20 mouse cellular contexts compared by ENCODE assay signal in genomic region chr1:127171361-127171760, GRCm38 (mm10).
"Had no signal": no experiment of that assay in that cellular context is flagged by ENCODE, and none has a peak within 500 bp of the region (broad histone marks: within the 10 kb centered on the region; RNA-seq: fewer than 3 reads in every experiment).

No protein-coding gene starts in this region.

- H3K9ac ChIP-seq: limb, embryonic 13.5 days; liver, embryonic 12.5 days; liver, embryonic 15.5 days; lung, embryonic 15.5 days; midbrain, embryonic 12.5 days; midbrain, embryonic 15.5 days; neural tube, embryonic 13.5 days; stomach, embryonic 15.5 days had no signal

- ATAC-seq: liver, embryonic 12.5 days; midbrain, embryonic 15.5 days had no signal

- DNase-seq: kidney, adult 9 months; kidney, postnatal 14 days; kidney, postnatal 4 days; left cerebral cortex, postnatal 4 days; liver; lung, adult 18-20 months; lung, postnatal 10 days; lung, postnatal 36 days; retina, postnatal 1 day; right cerebral cortex, postnatal 25 days; spleen, adult 18-20 months; thymus, postnatal 25 days had no signal

- H3K4me2 ChIP-seq: limb, embryonic 13.5 days; liver, embryonic 12.5 days; liver, embryonic 15.5 days; lung, embryonic 15.5 days; midbrain, embryonic 12.5 days; midbrain, embryonic 15.5 days; neural tube, embryonic 13.5 days; stomach, embryonic 15.5 days had no signal

- H3K36me3 ChIP-seq: limb, embryonic 13.5 days; liver, embryonic 12.5 days; liver, embryonic 15.5 days; lung, embryonic 15.5 days; midbrain, embryonic 12.5 days; midbrain, embryonic 15.5 days; neural tube, embryonic 13.5 days; stomach, embryonic 15.5 days had no signal

- H3K27ac ChIP-seq: limb, embryonic 13.5 days; liver, embryonic 12.5 days; liver, embryonic 15.5 days; lung, embryonic 15.5 days; midbrain, embryonic 12.5 days; midbrain, embryonic 15.5 days; neural tube, embryonic 13.5 days; stomach, embryonic 15.5 days had no signal

- H3K4me3 ChIP-seq: limb, embryonic 13.5 days; liver, embryonic 12.5 days; liver, embryonic 15.5 days; lung, embryonic 15.5 days; midbrain, embryonic 12.5 days; midbrain, embryonic 15.5 days; neural tube, embryonic 13.5 days; stomach, embryonic 15.5 days had no signal

- H3K27me3 ChIP-seq: limb, embryonic 13.5 days; liver, embryonic 12.5 days; liver, embryonic 15.5 days; lung, embryonic 15.5 days; midbrain, embryonic 12.5 days; midbrain, embryonic 15.5 days; neural tube, embryonic 13.5 days; stomach, embryonic 15.5 days had no signal

- H3K9me3 ChIP-seq: limb, embryonic 13.5 days; liver, embryonic 12.5 days; liver, embryonic 15.5 days; lung, embryonic 15.5 days; midbrain, embryonic 12.5 days; midbrain, embryonic 15.5 days; neural tube, embryonic 13.5 days; stomach, embryonic 15.5 days had no signal

- H3K4me1 ChIP-seq: liver, embryonic 12.5 days; liver, embryonic 15.5 days; lung, embryonic 15.5 days; midbrain, embryonic 15.5 days; stomach, embryonic 15.5 days had no signal
